ENCODE assay signal across 24 mouse cellular contexts in the genomic region with DNA sequence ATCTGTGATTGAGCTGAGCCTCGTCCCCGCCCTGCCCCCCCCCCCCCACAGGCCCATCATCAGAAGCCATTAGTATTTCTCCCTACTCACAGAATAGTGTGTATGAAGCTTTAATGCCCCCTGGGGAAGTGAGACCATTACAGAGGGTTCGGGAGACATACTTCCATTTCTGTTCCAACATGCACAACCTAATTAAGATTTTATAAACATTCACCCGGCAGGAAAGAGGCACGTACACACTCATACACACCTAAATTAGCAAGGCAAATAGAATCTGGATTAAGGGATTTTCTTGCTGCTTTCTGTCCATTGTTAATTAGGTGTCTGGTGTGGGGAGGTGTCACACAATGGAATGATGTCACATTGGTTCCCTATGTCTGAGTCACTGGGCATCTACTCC.
DNase-seq lines count a peak whose midpoint lies in the region; ATAC-seq and TF ChIP-seq lines count a peak whose summit lies in the region.
"Had no signal": no experiment of that assay in that cellular context is flagged by ENCODE, and none has a peak within 500 bp of the region (broad histone marks: within the 10 kb centered on the region; RNA-seq: fewer than 3 reads in every experiment).

No protein-coding gene starts in this region.

- peak overlapping the region; percentile 61; the same call in 1 of the 2 replicates for H3K27ac ChIP-seq in forebrain, embryonic 13.5 days
- H3K27ac ChIP-seq in forebrain, embryonic 10.5 days: no peak overlapping the region
- peak overlapping the region; percentile 67 for H3K27ac ChIP-seq in midbrain, embryonic 14.5 days (replicated peaks; ENCODE audit: low read depth, low read length)
- no peak overlapping the region for H3K27ac ChIP-seq in midbrain, embryonic 10.5 days (replicated peaks)
- 0 out of 2 replicates have a peak overlapping the region, but pooled peaks have one; percentile 26 for H3K27ac ChIP-seq in hindbrain, postnatal 0 days
- H3K27ac ChIP-seq: heart, adult 2 months; limb, embryonic 10.5 days; liver, embryonic 15.5 days; macrophage had no signal

- H3K4me3 ChIP-seq in forebrain, embryonic 13.5 days: no peak overlapping the region
- H3K4me3 ChIP-seq in forebrain, embryonic 10.5 days: no peak overlapping the region
- H3K4me3 ChIP-seq in midbrain, embryonic 14.5 days (replicated peaks; ENCODE audit: low read depth, low read length): no peak overlapping the region
- no peak overlapping the region for H3K4me3 ChIP-seq in midbrain, embryonic 10.5 days
- no peak overlapping the region for H3K4me3 ChIP-seq in hindbrain, postnatal 0 days (ENCODE audit: low read length)
- no peak overlapping the region for H3K4me3 ChIP-seq in lung, adult 2 months (replicated peaks; ENCODE audit: extremely low read depth, low read depth, low read length)
- H3K4me3 ChIP-seq: heart, adult 2 months; limb, embryonic 10.5 days; liver, embryonic 15.5 days; myocyte had no signal

- H3K9ac ChIP-seq in forebrain, embryonic 13.5 days: peak overlapping the region; percentile 16; the same call in 1 of the 2 replicates
- no peak overlapping the region for H3K9ac ChIP-seq in midbrain, embryonic 14.5 days (replicated peaks; ENCODE audit: low read length)
- no peak overlapping the region for H3K9ac ChIP-seq in hindbrain, postnatal 0 days (replicated peaks; ENCODE audit: low read length)
- H3K9ac ChIP-seq: liver, embryonic 15.5 days had no signal

- DNase-seq in forebrain, embryonic 10.5 days (ENCODE audit: extremely low spot score, low spot score): no peak
- DNase-seq in midbrain, embryonic 14.5 days: peak; percentile 54
- DNase-seq in midbrain, embryonic 10.5 days (ENCODE audit: low spot score): no peak
- no peak for DNase-seq in hindbrain, postnatal 0 days (ENCODE audit: low spot score)
- DNase-seq in ovary, adult 18-20 months (ENCODE audit: low spot score): no peak
- no peak for DNase-seq in layer of hippocampus, adult 11-12 months (ENCODE audit: low spot score)
- no peak for DNase-seq in lung, adult 2 months
- DNase-seq: adrenal gland, postnatal 14 days; cerebellum, adult 9-10 months; gastrocnemius, postnatal 36 days; heart, adult 2 months; kidney, adult 18-20 months; kidney, postnatal 4 days; layer of hippocampus, adult 9-11 months; liver; retina, postnatal 1 day; right cerebral cortex, postnatal 25 days; spleen, adult 18-20 months had no signal

- H3K36me3 ChIP-seq in forebrain, embryonic 13.5 days (ENCODE audit: poor library complexity, severe bottlenecking): no peaks in the 10 kb centered on the region
- H3K36me3 ChIP-seq in forebrain, embryonic 10.5 days (replicated peaks): no peaks in the 10 kb centered on the region
- H3K36me3 ChIP-seq in midbrain, embryonic 14.5 days (ENCODE audit: control insufficient read depth, insufficient read depth, low read length): no peaks in the 10 kb centered on the region
- no peaks in the 10 kb centered on the region for H3K36me3 ChIP-seq in midbrain, embryonic 10.5 days
- H3K36me3 ChIP-seq in hindbrain, postnatal 0 days (ENCODE audit: insufficient read depth, low read length): no peaks in the 10 kb centered on the region
- H3K36me3 ChIP-seq: limb, embryonic 10.5 days; liver, embryonic 15.5 days had no signal

- peaks cover 16% of the 10 kb centered on the region; the same call in 1 of the 2 replicates for H3K27me3 ChIP-seq in forebrain, embryonic 13.5 days
- peaks cover 51% of the 10 kb centered on the region for H3K27me3 ChIP-seq in forebrain, embryonic 10.5 days (ENCODE audit: poor library complexity, severe bottlenecking)
- no peaks in the 10 kb centered on the region for H3K27me3 ChIP-seq in midbrain, embryonic 14.5 days (ENCODE audit: control insufficient read depth, insufficient read depth, low read length)
- H3K27me3 ChIP-seq in midbrain, embryonic 10.5 days (ENCODE audit: low read depth, poor library complexity, severe bottlenecking): peaks cover 45% of the 10 kb centered on the region
- no peaks in the 10 kb centered on the region for H3K27me3 ChIP-seq in hindbrain, postnatal 0 days (ENCODE audit: insufficient read depth, low read length)

- no peak for TF ChIP-seq CTCF in hindbrain, postnatal 0 days (IDR thresholded peaks at IDR 0.05; ENCODE audit: low read depth)
- no peak for TF ChIP-seq CTCF in lung, adult 2 months (IDR thresholded peaks at IDR 0.05; ENCODE audit: insufficient read depth, low read length)

- no peak for ATAC-seq in forebrain, embryonic 13.5 days
- no peak for ATAC-seq in midbrain, embryonic 14.5 days (ENCODE audit: low FRiP score, low TSS enrichment)
- no peak for ATAC-seq in hindbrain, postnatal 0 days
- ATAC-seq: inflammation-experienced regulatory T-cells, adult 6 months had no signal

- peaks cover 57% of the 10 kb centered on the region for H3K4me1 ChIP-seq in forebrain, embryonic 13.5 days
- H3K4me1 ChIP-seq in forebrain, embryonic 10.5 days: peaks cover 42% of the 10 kb centered on the region
- peaks cover 37% of the 10 kb centered on the region for H3K4me1 ChIP-seq in midbrain, embryonic 14.5 days (ENCODE audit: control insufficient read depth, insufficient read depth, low read length)
- H3K4me1 ChIP-seq in midbrain, embryonic 10.5 days: peaks cover 37% of the 10 kb centered on the region
- H3K4me1 ChIP-seq in hindbrain, postnatal 0 days (ENCODE audit: insufficient read depth, low read length): peaks cover 9% of the 10 kb centered on the region; the same call in 1 of the 2 replicates
- peaks cover 3% of the 10 kb centered on the region for H3K4me1 ChIP-seq in lung, adult 2 months (ENCODE audit: control insufficient read depth, insufficient read depth, low read length)

- WGBS in forebrain, embryonic 13.5 days: 26% methylated on average over 5 of the region's 5 CpGs
- WGBS in forebrain, embryonic 10.5 days: 60% methylated on average over 5 of the region's 5 CpGs
- WGBS in midbrain, embryonic 14.5 days: 16% methylated on average over 5 of the region's 5 CpGs
- WGBS in midbrain, embryonic 10.5 days: 79% methylated on average over 5 of the region's 5 CpGs
- 38% methylated on average over 5 of the region's 5 CpGs for WGBS in hindbrain, postnatal 0 days
- 41% methylated on average over 5 of the region's 5 CpGs for WGBS in lung, adult 2 months

- no peak for TF ChIP-seq POLR2A in lung, adult 2 months (IDR thresholded peaks at IDR 0.05; ENCODE audit: borderline replicate concordance, extremely low read depth, low read depth, low read length)

- H3K4me2 ChIP-seq in forebrain, embryonic 13.5 days: no peak overlapping the region
- no peak overlapping the region for H3K4me2 ChIP-seq in midbrain, embryonic 14.5 days (ENCODE audit: low read length)
- H3K4me2 ChIP-seq in hindbrain, postnatal 0 days (ENCODE audit: low read depth, low read length): no peak overlapping the region
- H3K4me2 ChIP-seq: liver, embryonic 15.5 days had no signal

- H3K9me3 ChIP-seq in forebrain, embryonic 13.5 days (replicated peaks): no peaks in the 10 kb centered on the region
- H3K9me3 ChIP-seq in forebrain, embryonic 10.5 days: no peaks in the 10 kb centered on the region
- no peaks in the 10 kb centered on the region for H3K9me3 ChIP-seq in midbrain, embryonic 14.5 days (ENCODE audit: control insufficient read depth, low read length)
- no peaks in the 10 kb centered on the region for H3K9me3 ChIP-seq in midbrain, embryonic 10.5 days (replicated peaks)
- H3K9me3 ChIP-seq in hindbrain, postnatal 0 days (ENCODE audit: low read length): no peaks in the 10 kb centered on the region
- H3K9me3 ChIP-seq: limb, embryonic 10.5 days; liver, embryonic 15.5 days had no signal

Comparison
In these comparisons a context has a peak if more than half of its experiments do, and no peak if none do; other contexts are left out.
1. H3K27ac ChIP-seq: peak in forebrain, embryonic 13.5 days (single experiment), midbrain, embryonic 14.5 days (single experiment) and hindbrain, postnatal 0 days (single experiment); none in forebrain, embryonic 10.5 days (single experiment) and midbrain, embryonic 10.5 days (single experiment).